Mouse (Mus musculus): ENCODE results near the gene Irs3. TPM values are rescaled to one million over a fixed set of nuclear protein-coding genes. Genes with fewer than 3 reads are reported as not detected.

Gene Irs3
- total and polyA plus RNA-seq, 2 experiments from 2014 or later: 0.29 to 0.76 TPM

- Histone ChIP-seq H3K9me3 (ENCODE audit: low read length) (no peaks in the 10 kb centered on the region), H3K4me3 (ENCODE audit: low read depth, low read length) (no peak overlapping the region), H3K27ac (ENCODE audit: low read depth, low read length) (no peak overlapping the region), H3K36me3 (ENCODE audit: insufficient read depth) (0 out of 2 replicates have a peak, but pooled peaks cover 3% of the 10 kb centered on the region), H3K4me2 (ENCODE audit: low read depth) (no peak overlapping the region), H3K9ac (no peak overlapping the region), H3K27me3 (ENCODE audit: insufficient read depth, low read length) (no peaks in the 10 kb centered on the region), H3K4me1 (ENCODE audit: insufficient read depth) (no peaks in the 10 kb centered on the region)
- DNase-seq (no peak), ATAC-seq (no peak)
- 98% methylated on average over 8 of the region's 8 CpGs for WGBS
- TF ChIP-seq CTCF (IDR thresholded peaks at IDR 0.05; ENCODE audit: low read depth): no peak
Measured at GRCm38 (mm10) chr5:137674786-137675185, 29.3 kb upstream of the Irs3 start.

DNA sequence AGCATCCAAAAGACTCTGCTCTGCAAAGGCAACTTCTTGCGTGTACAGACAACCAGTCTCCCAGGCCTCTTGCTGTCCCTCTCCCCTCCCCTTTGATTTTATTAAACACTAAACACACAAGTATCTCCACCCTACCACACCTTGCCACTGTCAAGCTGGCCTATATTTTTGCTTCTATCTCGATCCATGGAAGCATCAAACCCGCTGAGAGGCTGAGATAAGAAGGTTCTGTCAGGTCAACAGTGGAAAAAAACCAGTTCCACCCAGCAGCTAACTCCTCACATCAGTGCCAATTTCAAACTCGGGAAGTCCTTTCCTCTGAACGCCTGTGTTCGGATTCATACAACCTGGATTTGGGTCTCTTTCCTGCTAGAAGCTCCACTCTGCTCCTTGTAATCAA is 27.5 kb upstream of the Irs3 start:
- H3K36me3 ChIP-seq (ENCODE audit: insufficient read depth): 0 out of 2 replicates have a peak, but pooled peaks cover 3% of the 10 kb centered on the region
- TF ChIP-seq CTCF (IDR thresholded peaks at IDR 0.05; ENCODE audit: low read depth): no peak
- 90% methylated on average over 6 of the region's 6 CpGs for WGBS

GRCm38 (mm10) chr5:137672361-137672760 is 26.8 kb upstream of the Irs3 start:
- Histone ChIP-seq H3K4me2 (ENCODE audit: low read depth) (no peak overlapping the region), H3K4me3 (ENCODE audit: low read depth, low read length) (no peak overlapping the region), H3K36me3 (ENCODE audit: insufficient read depth) (peaks cover 6% of the 10 kb centered on the region; the same call in 1 of the 2 replicates), H3K9me3 (ENCODE audit: low read length) (no peaks in the 10 kb centered on the region), H3K27ac (ENCODE audit: low read depth, low read length) (no peak overlapping the region), H3K4me1 (ENCODE audit: insufficient read depth) (no peaks in the 10 kb centered on the region), H3K9ac (no peak overlapping the region), H3K27me3 (ENCODE audit: insufficient read depth, low read length) (no peaks in the 10 kb centered on the region)
- ATAC-seq: no peak
- WGBS: 86% methylated on average over 5 of the region's 5 CpGs
- no peak for TF ChIP-seq CTCF (IDR thresholded peaks at IDR 0.05; ENCODE audit: low read depth)
- no peak for DNase-seq

More for the DNA sequence above, 27.5 kb upstream of the Irs3 start:
- Histone ChIP-seq H3K9me3 (ENCODE audit: low read length) (no peaks in the 10 kb centered on the region), H3K4me2 (ENCODE audit: low read depth) (no peak overlapping the region), H3K4me1 (ENCODE audit: insufficient read depth) (no peaks in the 10 kb centered on the region), H3K27me3 (ENCODE audit: insufficient read depth, low read length) (no peaks in the 10 kb centered on the region), H3K9ac (no peak overlapping the region), H3K4me3 (ENCODE audit: low read depth, low read length) (no peak overlapping the region), H3K27ac (ENCODE audit: low read depth, low read length) (no peak overlapping the region)
- DNase-seq: no peak
- ATAC-seq: no peak

DNA sequence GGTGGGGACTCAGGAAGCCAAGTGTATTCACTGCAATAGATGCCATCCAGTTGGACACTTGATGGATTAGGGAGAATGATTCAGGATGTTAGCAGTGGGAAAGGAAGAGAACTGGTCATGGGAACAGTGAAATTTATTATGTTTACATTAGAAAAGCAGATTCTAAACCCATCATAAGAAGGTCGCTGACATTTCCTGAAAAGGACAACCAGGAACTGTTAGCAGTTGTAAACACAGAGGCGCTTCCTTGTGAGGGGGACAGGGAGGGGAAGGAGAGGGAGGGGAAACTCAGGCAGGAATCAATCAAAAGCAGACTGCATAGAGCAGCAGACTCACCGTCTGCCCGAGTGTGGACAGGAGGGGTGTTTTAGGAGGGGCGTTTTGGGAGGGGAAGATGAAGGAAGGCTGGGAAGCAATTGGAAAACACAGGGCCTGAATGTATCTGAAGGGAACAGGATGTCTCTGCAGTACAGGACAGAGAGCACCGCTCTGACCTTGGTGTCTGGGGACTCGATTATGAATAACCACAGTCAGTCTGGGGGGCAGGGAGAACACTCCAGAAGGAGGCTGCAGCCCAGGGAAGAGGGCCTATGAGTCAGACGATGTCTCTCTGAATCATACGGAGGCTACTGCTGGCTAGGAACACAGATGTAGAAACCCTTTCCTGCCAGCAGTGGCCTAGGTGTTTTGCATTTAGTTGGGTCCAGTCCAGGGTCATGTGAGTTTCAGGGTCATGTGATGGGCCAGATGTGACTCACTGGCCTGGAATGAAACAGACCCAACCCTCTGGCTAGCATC is 26.1 kb upstream of the Irs3 start:
- ATAC-seq (peak; percentile 25), DNase-seq (no peak)
- no peaks in the 10 kb centered on the region for H3K9me3 ChIP-seq (ENCODE audit: low read length)
- peak overlapping the region; percentile 45 for H3K27ac ChIP-seq (ENCODE audit: low read depth, low read length)
- H3K9ac ChIP-seq: no peak overlapping the region
- no peak for TF ChIP-seq CTCF (IDR thresholded peaks at IDR 0.05; ENCODE audit: low read depth)
- H3K4me1 ChIP-seq (ENCODE audit: insufficient read depth): no peaks in the 10 kb centered on the region
- H3K36me3 ChIP-seq (ENCODE audit: insufficient read depth): peaks cover 10% of the 10 kb centered on the region
- no peak overlapping the region for H3K4me2 ChIP-seq (ENCODE audit: low read depth)
- no peak overlapping the region for H3K4me3 ChIP-seq (ENCODE audit: low read depth, low read length)
- WGBS: 49% methylated on average over 9 of the region's 9 CpGs
- no peaks in the 10 kb centered on the region for H3K27me3 ChIP-seq (ENCODE audit: insufficient read depth, low read length)

DNA sequence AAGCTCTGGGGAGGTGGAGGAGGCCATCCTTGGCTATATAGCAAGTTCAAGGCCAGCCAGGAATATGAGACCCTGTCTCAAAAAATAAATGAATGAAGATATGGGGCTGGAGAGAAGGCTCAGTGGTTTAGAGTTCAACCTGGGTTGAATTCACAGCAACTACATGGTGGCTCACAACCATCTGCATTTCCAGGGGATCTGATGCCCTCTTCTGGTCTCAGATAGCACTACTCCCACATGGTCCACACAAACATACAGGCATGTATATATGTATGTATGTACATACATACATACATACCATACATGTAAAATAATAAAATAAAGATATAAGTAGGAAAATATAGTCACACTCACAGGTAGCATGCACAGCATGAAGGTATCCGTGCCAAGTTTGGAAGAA is 24.7 kb upstream of the Irs3 start:
- H3K4me3 ChIP-seq (ENCODE audit: low read depth, low read length): no peak overlapping the region
- H3K9ac ChIP-seq: no peak overlapping the region
- no peak for ATAC-seq
- DNase-seq: no peak
- no peaks in the 10 kb centered on the region for H3K4me1 ChIP-seq (ENCODE audit: insufficient read depth)
- no peaks in the 10 kb centered on the region for H3K27me3 ChIP-seq (ENCODE audit: insufficient read depth, low read length)
- WGBS: 98% methylated on average over 1 of the region's 1 CpGs
- peak; percentile 48 for TF ChIP-seq CTCF (IDR thresholded peaks at IDR 0.05; ENCODE audit: low read depth)
- peaks cover 18% of the 10 kb centered on the region for H3K36me3 ChIP-seq (ENCODE audit: insufficient read depth)
- H3K9me3 ChIP-seq (ENCODE audit: low read length): no peaks in the 10 kb centered on the region
- no peak overlapping the region for H3K27ac ChIP-seq (ENCODE audit: low read depth, low read length)
- H3K4me2 ChIP-seq (ENCODE audit: low read depth): no peak overlapping the region

- DNase-seq (peak; percentile 43), ATAC-seq (peak; percentile 47; the same call in 1 of the 2 replicates)
- 62% methylated on average over 10 of the region's 10 CpGs for WGBS
- TF ChIP-seq CTCF (IDR thresholded peaks at IDR 0.05; ENCODE audit: low read depth): no peak
- Histone ChIP-seq H3K9ac (no peak overlapping the region), H3K27me3 (ENCODE audit: insufficient read depth, low read length) (no peaks in the 10 kb centered on the region), H3K9me3 (ENCODE audit: low read length) (no peaks in the 10 kb centered on the region), H3K4me3 (ENCODE audit: low read depth, low read length) (no peak overlapping the region), H3K4me2 (ENCODE audit: low read depth) (no peak overlapping the region), H3K4me1 (ENCODE audit: insufficient read depth) (no peaks in the 10 kb centered on the region), H3K36me3 (ENCODE audit: insufficient read depth) (peaks cover 29% of the 10 kb centered on the region), H3K27ac (ENCODE audit: low read depth, low read length) (no peak overlapping the region)
Measured at GRCm38 (mm10) chr5:137668971-137669370, 23.5 kb upstream of the Irs3 start.

- Histone ChIP-seq H3K4me3 (ENCODE audit: low read depth, low read length) (no peak overlapping the region), H3K4me1 (ENCODE audit: insufficient read depth) (no peaks in the 10 kb centered on the region), H3K9ac (no peak overlapping the region), H3K27ac (ENCODE audit: low read depth, low read length) (no peak overlapping the region), H3K27me3 (ENCODE audit: insufficient read depth, low read length) (no peaks in the 10 kb centered on the region), H3K9me3 (ENCODE audit: low read length) (no peaks in the 10 kb centered on the region), H3K36me3 (ENCODE audit: insufficient read depth) (peaks cover 69% of the 10 kb centered on the region), H3K4me2 (ENCODE audit: low read depth) (no peak overlapping the region)
- DNase-seq (no peak), ATAC-seq (no peak)
- 72% methylated on average over 9 of the region's 9 CpGs for WGBS
- TF ChIP-seq CTCF (IDR thresholded peaks at IDR 0.05; ENCODE audit: low read depth): no peak
Measured at GRCm38 (mm10) chr5:137663057-137663456, 17.5 kb upstream of the Irs3 start.
